Mouse (Mus musculus): Measurements from ENCODE around the gene Dhx36. TPM values are rescaled to one million over a fixed set of nuclear protein-coding genes. Genes with fewer than 3 reads are reported as not detected.

Gene Dhx36
- polyA plus RNA-seq, 1 experiment from 2014 or later = 38.2 TPM

DNA sequence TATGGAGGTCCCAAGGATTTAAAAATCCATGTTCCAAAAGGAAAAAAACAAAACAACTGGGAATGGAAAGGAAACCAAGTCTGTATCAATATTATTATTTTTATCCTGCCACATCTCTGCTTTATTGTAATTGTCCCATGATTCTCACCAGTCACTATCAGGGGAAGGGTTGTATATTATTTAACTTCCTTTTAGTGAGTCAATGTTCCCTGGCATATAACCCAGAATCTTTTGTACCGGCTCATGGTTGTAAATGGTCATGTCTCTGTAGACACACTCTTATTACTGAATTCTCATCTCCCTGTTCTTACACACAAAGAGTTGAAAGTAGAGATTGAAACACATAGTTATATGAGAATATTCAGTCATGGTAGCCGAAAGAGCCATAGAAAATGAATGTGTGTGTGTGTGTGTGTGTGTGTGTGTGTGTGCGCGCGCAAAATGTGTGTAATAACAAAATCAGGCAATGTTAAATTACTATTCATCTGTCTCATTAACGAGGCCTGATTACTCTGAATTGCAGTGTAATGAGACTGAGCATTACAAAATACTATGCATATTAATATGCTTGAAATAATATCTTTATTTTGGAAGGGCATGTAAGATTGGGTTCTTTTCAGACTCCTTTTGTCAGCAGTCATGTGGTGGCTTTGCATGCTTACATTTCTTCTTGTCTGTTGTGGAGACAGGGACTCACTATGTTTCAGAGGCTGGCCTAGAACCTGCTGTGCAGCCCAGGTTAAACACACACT lies 88.2 kb downstream of the Dhx36 start:
- no peak overlapping the region for H3K4me3 ChIP-seq (replicated peaks)
- no peaks in the 10 kb centered on the region for H3K4me1 ChIP-seq
- H3K4me2 ChIP-seq = no peak overlapping the region
- 85% methylated on average over 6 of the region's 6 CpGs for WGBS
- H3K36me3 ChIP-seq = no peaks in the 10 kb centered on the region
- H3K9ac ChIP-seq (replicated peaks) = no peak overlapping the region
- H3K27ac ChIP-seq (replicated peaks) = no peak overlapping the region
- no peak for ATAC-seq (ENCODE audit: low FRiP score)
- H3K27me3 ChIP-seq (replicated peaks) = no peaks in the 10 kb centered on the region
- H3K9me3 ChIP-seq (replicated peaks) = no peaks in the 10 kb centered on the region

Other genes with a start within 250 kb of the Dhx36 start
- 13.9 and 14.7 TPM in 2 replicates for gene Arhgef26, start 168.7 kb downstream of the Dhx36 start, polyA plus RNA-seq (2015; fragmentation: Nextera tagmentation; extraction: Ambion mirVana)
- 4.8 and 5.3 TPM in 2 replicates for gene Gpr149, start 98.1 kb upstream of the Dhx36 start, polyA plus RNA-seq (2015; fragmentation: Nextera tagmentation; extraction: Ambion mirVana)

Measured in neural tube, embryonic 15.5 days (tissue).